18 mouse cellular contexts compared by ENCODE assay signal in the genomic region with DNA sequence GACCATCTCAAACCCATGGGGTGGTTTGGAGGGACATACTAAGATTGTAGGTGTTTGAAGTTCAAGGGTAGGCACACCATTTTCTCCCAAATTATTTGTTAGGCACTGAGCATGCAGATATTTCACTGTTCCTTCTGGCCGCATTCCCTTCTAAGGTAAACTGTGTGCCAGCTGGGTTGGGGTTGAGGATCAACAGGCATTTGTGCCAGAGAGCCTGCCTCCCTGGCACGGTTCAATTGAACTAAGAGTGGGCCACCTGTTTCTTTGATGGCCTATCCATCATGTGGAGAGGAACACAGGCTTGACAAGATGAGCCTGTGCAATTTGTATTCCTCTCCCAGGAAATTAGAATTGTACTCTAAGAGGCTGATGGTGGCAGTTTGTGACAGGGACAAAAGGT. TPM values are rescaled to one million over a fixed set of nuclear protein-coding genes. Genes with fewer than 3 reads are reported as not detected.
A peak's percentile ranks its signal among the peaks of the same experiment; 100 is the strongest.
DNase-seq lines count a peak whose midpoint lies in the region; ATAC-seq and TF ChIP-seq lines count a peak whose summit lies in the region.
"Had no signal": no experiment of that assay in that cellular context is flagged by ENCODE, and none has a peak within 500 bp of the region (broad histone marks: within the 10 kb centered on the region; RNA-seq: fewer than 3 reads in every experiment).

No protein-coding gene starts in this region.

- no peaks in the 10 kb centered on the region for H3K36me3 ChIP-seq in forebrain, embryonic 15.5 days
- H3K36me3 ChIP-seq in forebrain, embryonic 10.5 days (replicated peaks): no peaks in the 10 kb centered on the region
- H3K36me3 ChIP-seq in hindbrain, postnatal 0 days (ENCODE audit: insufficient read depth, low read length): no peaks in the 10 kb centered on the region
- no peaks in the 10 kb centered on the region for H3K36me3 ChIP-seq in hindbrain, embryonic 12.5 days
- no peaks in the 10 kb centered on the region for H3K36me3 ChIP-seq in midbrain, embryonic 13.5 days
- H3K36me3 ChIP-seq: embryonic facial prominence, embryonic 15.5 days; intestine, embryonic 15.5 days; kidney, embryonic 15.5 days; lung, embryonic 15.5 days had no signal

- H3K4me2 ChIP-seq in forebrain, embryonic 15.5 days (replicated peaks): no peak overlapping the region
- H3K4me2 ChIP-seq in hindbrain, postnatal 0 days (ENCODE audit: low read depth, low read length): no peak overlapping the region
- no peak overlapping the region for H3K4me2 ChIP-seq in hindbrain, embryonic 12.5 days (replicated peaks)
- no peak overlapping the region for H3K4me2 ChIP-seq in midbrain, embryonic 13.5 days (replicated peaks)
- H3K4me2 ChIP-seq: embryonic facial prominence, embryonic 15.5 days; intestine, embryonic 15.5 days; kidney, embryonic 15.5 days; lung, embryonic 15.5 days; midbrain, embryonic 11.5 days had no signal

- 34% methylated on average over 2 of the region's 2 CpGs for WGBS in forebrain, embryonic 15.5 days
- 88% methylated on average over 2 of the region's 2 CpGs for WGBS in forebrain, embryonic 10.5 days
- 53% methylated on average over 2 of the region's 2 CpGs for WGBS in hindbrain, postnatal 0 days
- 69% methylated on average over 2 of the region's 2 CpGs for WGBS in hindbrain, embryonic 12.5 days
- WGBS in midbrain, embryonic 13.5 days: 88% methylated on average over 2 of the region's 2 CpGs

- H3K27ac ChIP-seq in forebrain, embryonic 15.5 days (replicated peaks): no peak overlapping the region
- no peak overlapping the region for H3K27ac ChIP-seq in forebrain, embryonic 10.5 days
- H3K27ac ChIP-seq in hindbrain, postnatal 0 days: no peak overlapping the region
- H3K27ac ChIP-seq in hindbrain, embryonic 12.5 days: no peak overlapping the region
- H3K27ac ChIP-seq in midbrain, embryonic 13.5 days: no peak overlapping the region
- H3K27ac ChIP-seq: embryonic facial prominence, embryonic 15.5 days; intestine, embryonic 15.5 days; kidney, embryonic 15.5 days; liver, embryonic 14.5 days; lung, embryonic 15.5 days had no signal

- no peak for TF ChIP-seq CTCF in hindbrain, postnatal 0 days (IDR thresholded peaks at IDR 0.05; ENCODE audit: low read depth)

- no peaks in the 10 kb centered on the region for H3K27me3 ChIP-seq in forebrain, embryonic 15.5 days
- peaks cover 100% of the 10 kb centered on the region for H3K27me3 ChIP-seq in forebrain, embryonic 10.5 days (ENCODE audit: poor library complexity, severe bottlenecking)
- H3K27me3 ChIP-seq in hindbrain, postnatal 0 days (ENCODE audit: insufficient read depth, low read length): no peaks in the 10 kb centered on the region
- peaks cover 16% of the 10 kb centered on the region for H3K27me3 ChIP-seq in hindbrain, embryonic 12.5 days
- peaks cover 12% of the 10 kb centered on the region; the same call in 1 of the 2 replicates for H3K27me3 ChIP-seq in midbrain, embryonic 13.5 days
- H3K27me3 ChIP-seq: CH12.LX; embryonic facial prominence, embryonic 15.5 days; intestine, embryonic 15.5 days; lung, embryonic 15.5 days had no signal

- H3K9ac ChIP-seq in forebrain, embryonic 15.5 days (replicated peaks): no peak overlapping the region
- H3K9ac ChIP-seq in hindbrain, postnatal 0 days (replicated peaks; ENCODE audit: low read length): no peak overlapping the region
- no peak overlapping the region for H3K9ac ChIP-seq in hindbrain, embryonic 12.5 days
- no peak overlapping the region for H3K9ac ChIP-seq in midbrain, embryonic 13.5 days (replicated peaks)
- H3K9ac ChIP-seq: embryonic facial prominence, embryonic 15.5 days; intestine, embryonic 15.5 days; kidney, embryonic 15.5 days; liver, embryonic 14.5 days; lung, embryonic 15.5 days had no signal

- H3K4me1 ChIP-seq in forebrain, embryonic 15.5 days: peaks cover 19% of the 10 kb centered on the region
- H3K4me1 ChIP-seq in forebrain, embryonic 10.5 days: peaks cover 29% of the 10 kb centered on the region
- no peaks in the 10 kb centered on the region for H3K4me1 ChIP-seq in hindbrain, postnatal 0 days (ENCODE audit: insufficient read depth, low read length)
- no peaks in the 10 kb centered on the region for H3K4me1 ChIP-seq in hindbrain, embryonic 12.5 days
- peaks cover 11% of the 10 kb centered on the region; the same call in 1 of the 2 replicates for H3K4me1 ChIP-seq in midbrain, embryonic 13.5 days (replicated peaks)
- H3K4me1 ChIP-seq: embryonic facial prominence, embryonic 15.5 days; intestine, embryonic 15.5 days; lung, embryonic 15.5 days had no signal

- H3K4me3 ChIP-seq in forebrain, embryonic 15.5 days: no peak overlapping the region
- no peak overlapping the region for H3K4me3 ChIP-seq in forebrain, embryonic 10.5 days
- no peak overlapping the region for H3K4me3 ChIP-seq in hindbrain, postnatal 0 days (ENCODE audit: low read length)
- no peak overlapping the region for H3K4me3 ChIP-seq in hindbrain, embryonic 12.5 days
- H3K4me3 ChIP-seq in midbrain, embryonic 13.5 days (replicated peaks): no peak overlapping the region
- H3K4me3 ChIP-seq: embryonic facial prominence, embryonic 15.5 days; intestine, embryonic 15.5 days; kidney, embryonic 15.5 days; lung, embryonic 15.5 days had no signal

- DNase-seq in forebrain, embryonic 10.5 days (ENCODE audit: extremely low spot score, low spot score): no peak
- DNase-seq in hindbrain, postnatal 0 days (ENCODE audit: low spot score): peak; percentile 14
- peak; percentile 51 to 72 for DNase-seq in cerebellum, adult 18-20 months
- DNase-seq in cerebellum, postnatal 25 days: peak; percentile 55 to 68
- no peak for DNase-seq in right cerebral cortex, postnatal 14 days
- DNase-seq: lung, postnatal 4 days; spleen, adult 18-20 months; thymus, postnatal 36 days had no signal

- no peaks in the 10 kb centered on the region for H3K9me3 ChIP-seq in forebrain, embryonic 15.5 days
- no peaks in the 10 kb centered on the region for H3K9me3 ChIP-seq in forebrain, embryonic 10.5 days
- H3K9me3 ChIP-seq in hindbrain, postnatal 0 days (ENCODE audit: low read length): no peaks in the 10 kb centered on the region
- no peaks in the 10 kb centered on the region for H3K9me3 ChIP-seq in hindbrain, embryonic 12.5 days (replicated peaks)
- no peaks in the 10 kb centered on the region for H3K9me3 ChIP-seq in midbrain, embryonic 13.5 days
- H3K9me3 ChIP-seq: embryonic facial prominence, embryonic 15.5 days; intestine, embryonic 15.5 days; kidney, embryonic 15.5 days; lung, embryonic 15.5 days had no signal

- ATAC-seq in forebrain, embryonic 15.5 days (replicated peaks): peak; percentile 15; the same call in 1 of the 2 replicates
- no peak for ATAC-seq in hindbrain, postnatal 0 days
- ATAC-seq in hindbrain, embryonic 12.5 days (ENCODE audit: low FRiP score): no peak
- no peak for ATAC-seq in midbrain, embryonic 13.5 days
- ATAC-seq: intestine, embryonic 15.5 days had no signal

RNA-seq across cellular contexts. Expression of a gene that starts 45.1 kb away (rescaled TPM):
- polyA plus RNA-seq in forebrain, embryonic 15.5 days (2015; fragmentation: Nextera tagmentation; extraction: Ambion mirVana): 22.9 and 23.8 TPM in 2 replicates
- polyA plus RNA-seq in forebrain, embryonic 10.5 days (2016; fragmentation: Nextera tagmentation; extraction: Ambion mirVana): 67.4 and 70.8 TPM in 2 replicates
- 42.0 and 47.3 TPM in 2 replicates for total RNA-seq in hindbrain, postnatal 0 days (2014; rRNA removed)
- polyA plus RNA-seq in hindbrain, postnatal 0 days (2015; fragmentation: Nextera tagmentation; extraction: Ambion mirVana): 17.9 and 18.2 TPM in 2 replicates
- polyA plus RNA-seq in hindbrain, embryonic 12.5 days (2016; fragmentation: Nextera tagmentation; extraction: Ambion mirVana): 54.6 and 54.8 TPM in 2 replicates
- polyA plus RNA-seq in midbrain, embryonic 13.5 days (2015; fragmentation: Nextera tagmentation; extraction: Ambion mirVana): 25.4 and 26.4 TPM in 2 replicates

Comparison
In these comparisons a context has a peak if more than half of its experiments do, and no peak if none do; other contexts are left out.
1. DNase-seq: peak in hindbrain, postnatal 0 days (single experiment), cerebellum, adult 18-20 months (2 of 2) and cerebellum, postnatal 25 days (2 of 2); none in forebrain, embryonic 10.5 days (single experiment) and right cerebral cortex, postnatal 14 days (single experiment).